Mouse (Mus musculus) 3T3-L1 (cell line): ENCODE measurements around the gene Hoxa3.

ENCODE experiments used
- DNase-seq: peaks from one replicate; pipeline ENCODE4 v3.0.0-alpha.2; 2015; ENCODE audit warnings: low read depth, low spot score

Gene Hoxa3

DNA sequence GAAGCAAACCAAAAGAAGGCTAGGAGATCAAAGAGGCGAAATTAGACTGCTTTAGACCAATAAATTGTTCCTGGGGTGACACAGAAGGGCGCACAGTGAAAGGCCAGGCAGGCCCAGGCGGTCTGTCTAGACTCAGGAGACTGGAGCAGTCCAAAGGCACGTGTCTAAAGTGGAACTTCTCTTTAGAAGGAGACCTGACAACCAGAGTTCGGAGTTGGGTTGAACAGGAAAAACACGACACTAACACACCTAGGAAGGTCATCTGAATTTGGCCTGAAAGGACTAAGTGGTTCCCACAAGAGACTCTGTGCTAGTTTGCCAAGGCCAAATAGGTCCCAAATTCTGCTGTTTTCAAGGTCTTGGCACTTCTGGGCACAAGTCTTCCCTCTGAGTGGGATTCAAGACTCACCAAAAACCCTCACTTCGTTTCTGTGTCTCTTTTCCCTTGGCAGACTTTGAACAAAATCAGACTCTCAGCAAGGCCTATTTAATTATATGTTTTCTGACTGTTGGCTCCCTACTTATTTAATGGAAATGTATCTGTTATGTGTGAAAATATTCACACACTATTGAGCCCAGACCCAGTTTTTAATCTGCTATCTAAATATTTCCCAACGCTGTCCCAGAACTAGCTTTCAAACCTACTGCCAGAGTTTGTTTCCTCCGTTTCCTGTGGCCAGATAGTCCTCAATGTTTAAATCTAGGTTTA, 6.3 kb upstream of the Hoxa3 start:
- DNase-seq = no peak

DNA sequence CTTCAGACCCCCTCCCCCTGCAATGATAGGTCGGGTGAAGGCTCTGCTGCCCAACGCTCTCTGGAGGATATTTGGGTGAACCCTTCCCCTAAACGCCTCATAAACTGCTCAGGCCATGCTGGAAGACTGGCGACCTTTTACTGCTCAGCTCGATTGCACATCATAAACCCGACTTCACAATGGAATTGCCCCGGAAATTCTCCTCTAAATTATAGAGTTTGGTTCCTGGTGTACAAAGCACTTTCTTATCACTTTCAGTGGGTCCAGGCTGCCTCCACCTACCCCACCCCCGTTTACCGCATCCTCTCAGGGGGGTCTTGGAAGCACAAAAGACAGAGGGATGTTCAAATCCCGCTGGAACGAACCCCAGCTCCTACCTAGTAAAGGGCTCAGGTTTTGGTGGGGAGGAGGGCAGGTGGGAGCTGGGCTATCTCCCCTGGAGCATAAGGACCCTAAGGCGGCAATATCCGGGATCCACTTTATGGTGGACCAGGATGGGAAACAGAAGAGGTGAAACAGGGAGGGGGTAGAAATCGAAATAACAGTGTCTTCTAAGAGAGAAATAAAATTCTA, 5.6 kb upstream of the Hoxa3 start:
- DNase-seq = no peak

DNA sequence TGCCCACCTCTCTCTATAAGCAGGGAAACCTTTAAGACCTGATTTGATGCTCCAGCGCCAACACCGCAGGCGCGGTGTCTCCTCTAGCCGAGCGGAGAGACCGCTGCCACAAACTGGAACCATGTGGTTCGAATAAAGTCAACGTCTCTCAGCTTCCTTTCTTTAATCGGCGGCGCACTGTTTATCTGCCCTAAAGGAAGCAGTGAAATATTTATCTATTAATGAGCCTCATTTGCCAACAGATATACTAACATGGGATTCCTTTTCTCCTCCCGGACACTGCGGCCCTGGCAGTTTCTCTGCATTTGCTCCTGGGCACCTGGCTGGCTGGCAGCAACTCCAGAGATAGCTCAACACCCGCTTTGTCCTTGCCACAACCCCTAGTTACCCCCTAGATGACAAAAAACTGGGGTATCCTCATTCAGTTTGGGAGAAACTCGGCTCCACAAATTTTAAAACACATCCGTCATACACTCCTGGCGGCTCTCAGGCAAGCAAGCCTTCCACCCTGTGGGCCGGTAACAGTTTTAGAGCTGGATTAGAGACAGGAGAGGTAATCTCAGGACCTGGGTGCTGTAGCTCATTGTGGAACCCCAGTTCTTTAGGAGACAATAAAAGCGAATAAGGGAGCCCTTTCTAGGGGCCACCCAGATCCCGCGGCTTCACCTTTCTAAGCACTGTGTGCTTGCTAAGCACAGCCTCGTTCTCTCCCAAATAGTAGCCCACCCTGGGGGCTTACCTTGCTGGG, 4.9 kb upstream of the Hoxa3 start:
- no peak for DNase-seq

DNA sequence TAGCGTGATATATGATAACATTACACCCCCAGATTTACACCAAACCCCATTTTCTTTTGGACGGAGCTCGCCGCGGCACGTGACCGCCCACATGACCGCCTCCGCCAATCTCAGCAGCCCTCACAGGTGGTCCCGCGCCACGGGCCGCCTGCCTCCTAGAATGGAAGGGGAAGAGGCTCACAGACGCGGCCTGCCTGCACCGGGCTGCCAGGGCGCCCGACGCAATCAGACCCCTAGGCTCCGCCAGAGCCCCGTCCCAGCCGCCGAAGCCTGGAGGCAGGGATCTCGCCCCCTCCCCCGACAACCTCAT, 4.3 kb upstream of the Hoxa3 start:
- DNase-seq = peak; percentile 78

DNA sequence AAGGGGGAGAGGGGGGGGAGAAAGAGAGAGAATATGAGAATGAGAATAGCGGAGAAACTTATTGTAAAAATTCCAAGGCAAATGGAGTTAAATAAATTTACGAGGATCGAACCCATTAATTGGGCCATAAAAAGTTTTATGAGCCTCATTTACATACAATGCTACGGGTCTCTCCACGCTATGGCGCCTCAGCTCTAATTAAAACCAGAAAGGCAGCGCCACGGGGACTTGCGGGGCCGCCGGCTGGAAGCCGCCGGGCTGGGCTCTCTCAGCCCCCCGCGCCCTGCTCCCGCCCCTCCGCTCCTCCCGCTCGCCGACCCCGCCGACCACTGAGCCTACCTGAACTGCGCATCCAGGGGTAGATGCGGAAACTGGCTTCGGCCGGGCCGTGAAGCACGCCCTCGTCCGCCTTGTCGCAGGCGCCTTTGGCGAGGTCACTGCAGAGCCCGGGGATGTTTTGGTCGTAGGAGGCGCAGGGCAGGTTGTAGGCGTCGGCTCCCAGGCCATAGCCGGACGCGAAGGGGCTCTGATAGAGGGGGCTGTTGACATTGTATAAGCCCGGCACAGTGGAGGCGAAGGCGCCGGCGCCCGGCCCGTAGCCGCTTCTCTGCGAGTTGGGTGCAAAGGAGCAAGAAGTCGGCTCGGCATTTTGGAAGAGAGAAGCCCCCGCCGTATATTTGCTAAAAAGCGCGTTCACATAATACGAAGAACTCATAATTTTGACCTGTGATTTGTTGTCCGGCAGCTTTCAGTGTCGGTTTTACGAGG, 3.7 kb upstream of the Hoxa3 start:
- DNase-seq = peak; percentile 22

DNA sequence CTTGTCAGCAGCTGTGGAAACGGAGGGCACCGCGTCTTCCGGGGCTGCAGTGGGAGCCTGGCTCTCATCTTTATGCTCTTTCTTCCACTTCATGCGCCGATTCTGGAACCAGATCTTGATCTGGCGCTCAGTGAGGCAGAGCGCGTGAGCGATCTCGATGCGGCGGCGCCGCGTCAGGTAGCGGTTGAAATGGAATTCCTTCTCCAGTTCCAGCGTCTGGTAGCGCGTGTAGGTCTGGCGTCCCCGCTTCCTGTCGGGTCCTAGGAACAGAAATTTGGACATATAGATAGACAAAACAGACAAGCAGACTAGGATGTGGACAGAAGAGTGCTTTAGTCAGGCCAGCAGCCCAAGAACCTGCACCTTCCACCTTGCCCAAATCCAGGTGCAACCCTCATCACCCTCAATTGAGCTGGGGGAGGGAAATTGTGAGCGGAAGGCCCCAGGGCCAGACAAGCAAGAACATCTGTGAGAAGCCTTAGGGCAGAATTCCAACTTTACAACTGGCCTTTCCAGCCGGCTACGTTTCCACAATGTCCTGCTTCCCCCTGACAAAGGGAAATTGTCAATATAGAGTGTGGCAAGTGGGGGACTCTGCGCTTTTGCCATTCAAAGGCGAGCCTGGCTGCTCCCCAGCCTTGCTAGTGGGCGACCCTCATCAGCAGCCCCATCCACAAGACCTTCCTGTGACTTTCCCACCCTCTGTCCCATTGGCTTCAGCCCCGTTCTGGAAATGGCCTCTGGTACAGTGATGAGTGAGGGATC, 2.8 kb upstream of the Hoxa3 start:
- DNase-seq = no peak

DNA sequence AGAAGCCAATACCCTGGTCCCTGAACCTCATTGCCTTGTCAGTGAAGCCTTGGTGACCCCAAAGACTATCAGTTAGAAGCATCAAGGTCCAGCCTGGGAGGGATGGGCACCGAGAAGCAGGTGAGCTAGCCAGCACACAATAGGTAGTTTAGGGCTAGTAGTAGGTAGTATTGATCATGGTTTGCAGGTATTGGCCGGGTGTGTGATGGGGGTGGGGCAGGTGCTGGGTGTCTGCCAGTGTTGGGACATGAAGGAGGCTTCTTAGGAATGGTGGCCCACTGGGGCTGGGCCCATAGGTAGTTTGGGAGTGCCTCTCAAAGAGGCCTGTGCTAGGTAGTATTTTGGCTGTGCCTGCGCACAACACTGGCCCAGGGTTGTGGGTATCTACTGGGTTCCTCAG, 1.9 kb upstream of the Hoxa3 start:
- no peak for DNase-seq

DNA sequence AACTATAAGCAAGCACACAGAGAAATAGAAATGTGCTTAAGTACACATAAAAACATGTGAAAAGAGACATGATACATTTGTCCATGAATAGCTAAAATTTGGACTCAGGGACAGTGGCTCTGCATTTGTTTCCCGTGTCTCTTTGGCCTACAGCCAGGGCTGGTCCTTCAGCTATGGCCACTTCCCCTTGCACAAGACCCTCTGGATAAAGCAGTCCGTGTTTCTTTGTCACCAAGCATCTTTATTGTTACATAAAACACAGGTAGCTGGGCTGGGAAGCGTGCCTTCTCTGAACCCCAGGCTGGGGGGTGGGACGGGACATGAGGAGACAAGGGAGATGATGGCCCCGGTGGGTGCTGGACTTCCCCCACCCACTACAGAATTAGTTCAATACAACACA, 1.1 kb upstream of the Hoxa3 start:
- peak; percentile 35 for DNase-seq

DNA sequence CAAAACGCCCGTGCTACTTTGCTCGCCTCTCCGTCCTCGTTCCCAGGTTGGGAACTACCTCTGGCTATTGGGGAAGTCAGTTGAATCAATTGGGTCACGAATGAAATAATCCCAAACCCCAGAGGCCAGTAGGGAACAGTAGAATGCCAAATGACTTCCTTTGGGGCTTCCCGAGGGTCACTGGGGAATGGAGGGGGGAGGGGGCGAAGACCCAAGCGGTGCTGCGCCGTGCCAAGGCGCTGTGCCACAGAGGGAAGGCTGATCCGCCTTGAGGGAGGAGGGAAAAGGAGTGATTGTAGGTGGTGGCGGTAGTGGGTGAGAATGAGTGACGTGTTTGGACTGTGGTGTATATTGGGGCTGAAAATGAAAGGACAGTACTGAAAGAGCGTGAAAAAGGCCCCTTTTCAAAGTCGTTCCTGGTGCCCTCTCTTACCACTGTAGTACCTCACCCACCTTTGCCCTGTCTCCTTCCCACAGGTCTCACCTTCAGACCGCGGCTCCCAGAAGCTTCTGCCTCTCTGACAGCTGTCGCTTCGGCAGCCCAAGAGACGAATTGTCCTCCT, 499 bp downstream of the Hoxa3 start:
- peak; percentile 80 for DNase-seq

DNA sequence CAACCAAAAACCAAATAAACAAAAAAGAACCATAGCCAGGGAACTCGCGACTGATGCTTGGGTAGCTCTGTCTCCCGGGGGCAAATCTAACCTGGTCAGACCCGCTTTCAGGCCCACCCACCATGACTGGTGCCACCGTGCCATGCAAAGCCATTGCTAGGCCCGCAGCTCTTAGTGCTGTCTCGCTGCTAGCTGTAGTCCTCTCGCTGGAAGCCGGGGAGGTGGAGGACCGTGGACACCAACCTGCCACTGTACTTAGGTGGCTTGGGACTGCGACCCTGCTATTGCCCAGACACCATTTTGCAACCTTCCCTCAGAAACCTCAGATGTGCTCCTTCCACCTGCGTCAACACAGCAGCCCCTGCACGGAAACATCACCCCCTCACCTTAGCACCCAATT, 1.2 kb downstream of the Hoxa3 start:
- DNase-seq = peak; percentile 54

DNA sequence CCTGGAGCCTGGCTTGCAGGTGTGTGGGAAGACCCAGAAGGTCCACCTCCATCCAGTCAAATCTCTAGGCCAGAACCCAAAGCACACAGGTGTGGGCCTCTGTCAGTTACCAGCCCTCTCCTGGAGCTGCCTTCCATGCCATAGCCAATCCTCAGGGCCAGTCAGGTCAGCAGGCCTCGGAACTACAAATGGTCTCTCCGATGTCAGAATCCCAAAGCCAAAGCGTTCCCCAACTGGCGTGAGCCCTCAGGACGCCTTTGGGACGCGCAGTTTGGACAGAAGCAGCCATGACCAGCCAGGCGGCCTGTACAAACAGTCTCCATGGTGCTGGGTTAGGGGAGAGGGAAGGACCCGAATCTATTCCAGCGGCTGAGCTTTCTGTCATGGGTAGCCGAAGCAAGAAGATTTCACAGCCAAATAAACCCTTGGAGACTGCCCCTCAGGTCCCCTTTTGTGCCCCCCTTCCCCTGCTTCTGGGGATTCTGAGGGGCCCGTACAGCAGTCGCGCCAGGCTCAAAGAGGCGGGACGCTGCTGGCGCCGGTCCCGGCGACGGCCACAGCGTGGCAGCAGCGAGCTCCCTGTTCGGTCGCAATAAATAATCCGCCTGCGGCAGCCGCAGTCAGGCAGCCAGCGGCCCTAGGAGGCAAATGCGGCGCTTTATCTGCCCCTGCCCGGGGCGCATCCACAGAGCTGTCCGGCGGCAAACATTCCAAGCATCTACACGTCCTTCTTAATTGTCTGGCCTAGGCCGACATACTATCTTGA, 1.8 kb downstream of the Hoxa3 start:
- peak; percentile 86 for DNase-seq

DNA sequence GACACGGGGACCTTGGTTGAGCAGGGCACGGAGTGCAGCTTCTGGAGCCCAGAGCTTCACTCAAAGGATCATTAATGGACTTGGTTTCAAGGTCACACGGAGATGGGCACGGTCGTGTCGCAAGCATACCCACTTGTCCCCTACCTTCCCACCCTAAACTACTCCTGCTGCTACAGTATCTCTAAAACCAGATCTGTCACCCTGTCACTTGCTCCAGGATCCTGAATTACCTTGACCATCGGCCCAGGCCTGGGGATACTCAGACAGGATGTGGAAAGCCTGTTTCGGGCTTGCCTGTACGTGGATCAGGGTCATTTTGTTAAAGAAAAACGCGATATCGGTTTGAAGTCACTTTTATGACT, 3.5 kb downstream of the Hoxa3 start:
- DNase-seq = no peak

DNA sequence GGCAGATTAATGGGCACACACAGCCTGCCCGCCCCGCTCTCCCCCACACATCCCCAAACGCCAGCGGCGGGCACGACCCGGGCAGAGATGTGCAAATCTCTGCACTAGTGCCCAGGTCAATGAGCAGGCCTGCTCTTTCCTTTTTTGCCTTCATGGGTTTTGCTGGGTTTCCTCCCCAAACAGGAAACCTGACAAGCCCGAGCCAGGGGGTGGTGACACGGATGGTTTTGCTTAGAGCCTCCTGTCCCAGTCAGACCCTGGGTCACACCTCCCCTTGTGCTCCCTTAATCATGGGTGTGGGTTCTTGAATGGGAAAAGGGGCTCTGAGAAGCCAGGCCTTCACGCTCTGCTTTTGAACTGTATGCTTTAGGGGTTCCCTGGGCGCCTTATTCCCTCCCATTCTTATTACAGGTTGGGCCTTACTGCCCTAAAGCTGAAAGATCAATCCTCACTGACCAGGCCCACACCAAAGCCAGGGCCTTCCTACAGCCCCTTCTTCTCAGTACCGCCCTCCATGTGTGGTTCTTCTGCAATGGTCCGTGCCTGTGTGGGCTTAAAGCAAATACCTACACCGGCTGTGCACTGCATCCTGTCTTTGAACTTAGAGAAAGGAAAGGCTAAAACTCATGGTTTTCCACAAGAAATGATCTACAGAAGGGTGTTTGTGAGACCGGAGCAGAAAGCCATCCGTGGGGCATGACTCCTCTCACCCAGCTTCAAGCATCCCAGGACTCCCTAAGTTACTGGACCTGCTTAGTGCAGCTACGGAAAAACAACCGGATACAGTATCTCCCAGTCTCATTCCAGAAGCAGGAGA, 4.1 kb downstream of the Hoxa3 start:
- DNase-seq = no peak

DNA sequence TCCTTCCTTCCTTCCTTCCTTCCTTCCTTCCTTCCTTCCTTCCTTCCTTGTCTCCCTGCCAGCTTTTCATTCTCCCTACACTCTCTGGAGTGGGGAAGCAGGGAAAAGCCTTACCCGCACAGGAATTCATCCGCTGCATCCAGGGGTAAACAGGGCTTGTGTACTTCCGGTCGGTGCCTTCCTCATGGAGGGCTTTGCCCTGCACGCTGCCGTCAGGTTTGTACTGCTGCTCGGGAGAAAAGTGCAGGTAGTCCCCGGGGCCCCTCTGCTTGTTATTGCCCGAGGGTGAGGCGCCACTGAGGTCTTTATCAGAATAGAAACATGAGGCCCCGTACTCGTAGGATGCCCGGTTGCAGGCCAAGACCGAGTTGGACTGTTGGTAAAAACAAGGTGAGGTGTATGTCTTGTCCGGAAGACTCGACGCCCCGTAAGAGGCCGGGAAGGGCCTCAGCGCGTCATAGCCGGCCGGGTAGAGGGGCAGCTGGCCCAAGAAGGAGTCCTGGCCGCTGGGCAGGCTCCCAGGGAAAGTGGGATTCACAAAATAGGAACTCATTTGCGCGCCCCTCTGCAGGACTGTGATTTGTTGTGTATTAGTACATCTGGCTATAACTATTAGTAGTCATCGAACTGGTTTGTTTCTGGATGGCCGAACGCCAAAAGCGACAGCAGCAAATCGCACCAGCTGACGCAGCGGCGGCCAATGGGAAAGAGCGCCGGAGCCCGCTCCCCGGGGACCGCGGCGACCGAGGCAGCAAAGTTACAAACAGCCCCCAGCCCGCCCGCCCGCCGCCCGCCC, 4.9 kb downstream of the Hoxa3 start, which contains the start of gene Hoxa6:
Hoxa6 (minus strand) TSS at position 651 of the 796 bp plus-strand sequence.
- DNase-seq = no peak

DNA sequence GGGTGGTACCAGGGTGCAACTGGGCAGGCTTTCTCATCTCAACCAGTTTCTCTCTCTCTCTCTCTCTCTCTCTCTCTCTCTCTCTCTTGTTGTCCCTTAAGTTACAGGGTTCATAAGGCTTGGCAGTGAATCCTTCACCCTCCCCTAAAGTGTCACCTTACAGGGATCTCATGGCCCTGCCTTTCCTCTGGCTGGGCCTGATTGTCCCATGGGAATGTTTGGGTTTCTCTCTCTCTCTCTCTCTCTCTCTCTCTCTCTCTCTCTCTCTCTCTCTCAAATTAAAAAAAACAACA, 5.5 kb downstream of the Hoxa3 start:
- no peak for DNase-seq

DNA sequence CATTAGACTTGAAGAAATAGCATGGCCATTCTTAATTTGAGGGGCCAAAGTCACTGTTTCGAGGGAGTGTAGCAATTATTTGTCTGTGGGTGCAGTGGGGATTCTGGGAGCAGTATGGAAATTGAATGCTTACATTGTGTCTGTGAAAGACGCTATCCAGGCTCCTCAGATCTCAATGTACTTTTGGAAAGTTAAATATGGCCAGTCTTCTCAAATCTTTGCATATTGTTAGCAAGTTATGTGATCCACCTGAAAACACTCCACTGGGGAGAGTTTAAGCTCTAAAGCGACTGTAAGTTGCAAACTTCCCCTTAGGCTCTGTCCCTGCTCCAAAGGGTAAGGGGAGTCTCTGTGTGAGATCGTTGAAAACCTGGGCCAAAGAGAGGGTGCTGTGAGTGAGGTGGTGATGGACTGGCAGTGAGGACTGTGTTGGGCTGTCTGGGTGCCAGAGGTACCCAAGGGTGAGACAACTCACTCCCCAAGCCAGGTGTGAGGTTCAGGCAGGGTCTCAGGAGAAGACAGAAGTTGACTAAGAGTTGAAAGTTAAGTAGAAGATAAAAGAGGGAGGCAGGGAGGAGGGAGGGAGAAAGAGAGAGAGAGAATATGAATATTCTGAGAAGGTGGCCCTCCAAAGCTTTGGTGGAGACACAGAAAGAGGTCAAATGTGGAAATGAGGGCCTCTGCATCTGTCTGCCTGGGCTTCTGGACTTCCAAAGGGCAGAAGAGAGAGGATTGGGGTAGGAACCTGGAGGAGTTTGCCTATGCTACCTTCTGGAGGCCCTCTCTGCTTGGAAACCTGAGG, 6.1 kb downstream of the Hoxa3 start:
- DNase-seq = no peak

DNA sequence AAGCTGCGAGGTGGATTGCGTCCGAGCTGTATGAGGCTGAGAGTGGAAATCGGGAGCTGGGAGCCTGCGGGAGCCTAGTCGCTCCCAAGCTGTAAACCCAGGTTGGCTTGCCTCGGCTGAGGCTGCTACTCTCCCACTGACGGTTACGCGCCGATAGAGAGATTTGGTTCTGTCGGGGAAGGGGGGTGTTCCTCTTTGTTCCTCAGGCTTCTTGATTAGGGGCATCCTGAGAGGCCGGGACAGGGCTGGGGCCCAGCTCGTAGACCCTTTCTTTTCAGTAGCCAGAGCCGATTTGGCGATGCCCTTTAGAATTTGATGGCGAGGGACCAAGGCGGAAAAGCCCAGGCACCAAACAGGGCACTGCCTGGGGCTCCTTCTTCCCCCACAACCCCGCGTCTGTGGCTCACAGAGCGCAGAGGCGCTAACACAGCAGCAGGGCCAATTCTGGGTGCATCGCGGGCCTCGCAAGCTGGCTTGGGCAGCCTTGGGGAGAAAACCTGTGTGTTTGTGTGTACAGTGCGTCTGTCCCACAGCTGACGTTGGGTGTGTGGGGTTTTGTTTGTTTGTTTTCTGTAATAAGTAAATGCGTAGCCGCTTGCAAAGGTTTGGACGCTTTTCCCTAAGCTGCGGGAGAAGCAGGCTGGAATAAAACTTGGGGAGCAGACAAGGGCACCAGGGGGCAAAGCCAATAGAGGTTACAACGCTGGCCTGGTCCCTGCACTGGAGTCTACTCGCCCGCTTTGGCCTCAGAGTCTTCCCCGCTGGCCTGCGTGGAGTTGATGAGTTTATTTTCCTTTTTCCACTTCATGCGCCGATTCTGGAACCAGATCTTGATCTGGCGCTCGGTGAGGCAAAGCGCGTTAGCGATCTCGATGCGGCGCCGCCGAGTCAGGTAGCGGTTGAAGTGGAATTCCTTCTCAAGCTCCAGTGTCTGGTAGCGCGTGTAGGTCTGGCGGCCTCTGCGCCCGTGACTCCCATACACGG, 7.2 kb downstream of the Hoxa3 start:
- DNase-seq = no peak
